Mouse (Mus musculus) liver, embryonic 12.5 days (tissue): ENCODE measurements around the gene Adamts3. TPM values are rescaled to one million over a fixed set of nuclear protein-coding genes. Genes with fewer than 3 reads are reported as not detected.

Experiments
- ATAC-seq: fragments of 200-750 bp; cut with Nextera tagmentation; 2 replicates; pipeline ENCODE4 v1.8.0; 2017; ENCODE audit warnings: moderate number of reproducible peaks, mild to moderate bottlenecking, moderate library complexity
- H3K27ac ChIP-seq: fragments of 300-500 bp; sonication (generic); 2 replicates; pipeline ENCODE4 v1.5.1; 2016; ENCODE audit warnings: mild to moderate bottlenecking
- H3K27me3 ChIP-seq: fragments of 300-500 bp; sonication (generic); replicated peaks from 2 replicates; pipeline ENCODE4 v1.6.1; 2016; ENCODE audit warnings: mild to moderate bottlenecking, moderate library complexity
- H3K36me3 ChIP-seq: fragments of 300-500 bp; sonication (generic); 2 replicates; pipeline ENCODE4 v1.6.1; 2016; ENCODE audit warnings: mild to moderate bottlenecking, moderate library complexity
- H3K4me1 ChIP-seq: fragments of 300-500 bp; sonication (generic); 2 replicates; pipeline ENCODE4 v1.6.1; 2016
- H3K4me2 ChIP-seq: fragments of 300-500 bp; sonication (generic); 2 replicates; pipeline ENCODE4 v1.6.1; 2016; ENCODE audit warnings: mild to moderate bottlenecking, moderate library complexity
- H3K4me3 ChIP-seq: fragments of 300-500 bp; sonication (generic); 2 replicates; pipeline ENCODE4 v1.5.1; 2016; ENCODE audit warnings: mild to moderate bottlenecking, moderate library complexity
- H3K9ac ChIP-seq: fragments of 300-500 bp; sonication (generic); 2 replicates; pipeline ENCODE4 v1.6.1; 2016; ENCODE audit warnings: mild to moderate bottlenecking, moderate library complexity
- H3K9me3 ChIP-seq: fragments of 300-500 bp; sonication (generic); replicated peaks from 2 replicates; pipeline ENCODE4 v1.6.1; 2016; ENCODE audit warnings: mild to moderate bottlenecking, moderate library complexity
- WGBS: fragments of 180-500 bp; shearing (Covaris S2); methylation state at CpG from one replicate; pipeline ENCODE4 v1.1.7; 2016; ENCODE audit not compliant: insufficient replicate concordance; 5-methylcytosine and 5-hydroxymethylcytosine counted together
- polyA plus RNA-seq: library from polyadenylated mRNA; unstranded; fragments of >200 nt; fragmentation: Nextera tagmentation; extraction: Ambion mirVana; gene quantifications from 2 replicates; pipeline ENCODE4 v1.2.1, GENCODE M21; 2016

Gene Adamts3
- polyA plus RNA-seq, 1 experiment from 2014 or later, result 2.1 TPM

GRCm38 (mm10) chr5:89679871-89680536, 203.1 kb downstream of the Adamts3 start:
- Histone ChIP-seq H3K4me3 (no peak overlapping the region), H3K9me3 (no peaks in the 10 kb centered on the region), H3K27me3 (no peaks in the 10 kb centered on the region), H3K4me2 (no peak overlapping the region), H3K4me1 (no peaks in the 10 kb centered on the region), H3K27ac (no peak overlapping the region), H3K9ac (no peak overlapping the region), H3K36me3 (no peaks in the 10 kb centered on the region)
- ATAC-seq, result no peak
- WGBS, result 62% methylated on average over 5 of the region's 5 CpGs

DNA sequence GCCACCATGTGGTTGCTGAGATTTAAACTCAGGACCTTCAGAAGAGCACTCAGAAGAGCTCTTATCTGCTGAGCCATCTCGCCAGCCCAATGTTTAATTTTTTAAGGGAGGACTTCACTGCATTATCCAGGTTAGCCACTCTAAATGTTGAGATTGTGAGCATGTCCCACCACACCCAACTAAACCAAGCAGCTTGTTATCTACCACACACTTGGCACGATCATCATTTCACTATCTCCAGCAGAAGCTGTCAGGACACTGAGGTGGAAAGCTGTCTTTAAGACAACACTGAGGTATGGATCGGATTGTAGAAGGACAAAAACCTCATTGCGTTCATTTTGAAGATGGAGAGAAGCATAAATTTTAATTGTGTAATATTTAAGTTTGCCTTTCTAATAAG, 205.0 kb downstream of the Adamts3 start:
- WGBS, result 54% methylated on average over 4 of the region's 4 CpGs
- Histone ChIP-seq H3K27ac (no peak overlapping the region), H3K9ac (no peak overlapping the region), H3K4me3 (no peak overlapping the region), H3K4me2 (no peak overlapping the region), H3K4me1 (no peaks in the 10 kb centered on the region), H3K36me3 (no peaks in the 10 kb centered on the region), H3K27me3 (no peaks in the 10 kb centered on the region), H3K9me3 (no peaks in the 10 kb centered on the region)
- no peak for ATAC-seq

GRCm38 (mm10) chr5:89674066-89674848, 208.9 kb downstream of the Adamts3 start:
- no peaks in the 10 kb centered on the region for H3K27me3 ChIP-seq
- ATAC-seq, result no peak
- 69% methylated on average over 9 of the region's 9 CpGs for WGBS

DNA sequence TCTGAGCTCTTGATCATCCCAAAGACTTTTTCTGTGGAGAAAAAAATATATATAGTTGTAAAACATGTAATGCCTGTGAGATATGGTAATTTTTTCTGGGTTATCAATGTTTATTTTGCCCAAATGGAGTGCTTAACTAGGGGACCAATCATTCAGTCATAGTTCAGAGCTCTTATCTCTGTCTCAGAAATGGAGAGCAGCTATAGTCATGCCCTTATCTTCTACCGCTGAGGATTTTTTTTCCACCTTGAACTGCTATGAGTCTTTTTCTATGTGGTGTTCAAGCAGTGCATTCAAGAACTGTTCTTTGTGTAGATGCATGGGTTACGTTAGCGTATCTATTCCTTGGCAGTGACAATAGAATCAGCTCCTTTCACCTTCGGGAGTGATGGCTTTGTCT, 210.2 kb downstream of the Adamts3 start:
- 70% methylated on average over 4 of the region's 4 CpGs for whole genome bisulfite sequencing
- no peaks in the 10 kb centered on the region for H3K27me3 ChIP-seq
- no peak for ATAC-seq

More at GRCm38 (mm10) chr5:89674066-89674848, 208.9 kb downstream of the Adamts3 start:
- Histone ChIP-seq H3K4me1 (no peaks in the 10 kb centered on the region), H3K9me3 (no peaks in the 10 kb centered on the region), H3K9ac (no peak overlapping the region), H3K36me3 (no peaks in the 10 kb centered on the region), H3K4me3 (no peak overlapping the region), H3K4me2 (no peak overlapping the region), H3K27ac (no peak overlapping the region)

DNA sequence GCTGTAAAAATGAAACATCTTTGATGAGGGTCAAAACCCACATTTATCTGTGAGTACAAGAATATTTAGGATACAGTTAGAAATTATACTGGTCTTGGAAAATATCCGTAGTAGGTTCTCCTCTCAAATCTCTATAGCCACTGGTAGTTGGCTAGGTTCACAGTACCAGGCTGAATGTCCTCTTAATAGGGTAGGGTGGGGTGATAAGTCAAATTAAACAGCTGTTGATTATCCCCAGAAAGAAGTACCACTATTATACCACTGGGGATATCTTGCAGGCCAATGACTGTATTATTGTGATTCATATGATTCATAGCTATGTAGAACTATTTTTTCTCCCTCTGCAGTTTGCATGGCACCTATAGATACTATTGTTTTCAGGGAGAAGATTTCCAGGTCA, 228.8 kb downstream of the Adamts3 start:
- 60% methylated on average over 1 of the region's 1 CpGs for WGBS
- no peaks in the 10 kb centered on the region for H3K4me1 ChIP-seq
- H3K36me3 ChIP-seq, result no peaks in the 10 kb centered on the region
- H3K27ac ChIP-seq, result no peak overlapping the region
- H3K4me2 ChIP-seq, result no peak overlapping the region
- no peak for ATAC-seq
- no peaks in the 10 kb centered on the region for H3K27me3 ChIP-seq
- H3K4me3 ChIP-seq, result no peak overlapping the region
- H3K9ac ChIP-seq, result no peak overlapping the region
- no peaks in the 10 kb centered on the region for H3K9me3 ChIP-seq

More for the DNA sequence above, 210.2 kb downstream of the Adamts3 start:
- H3K4me2 ChIP-seq, result no peak overlapping the region
- no peak overlapping the region for H3K4me3 ChIP-seq
- H3K27ac ChIP-seq, result no peak overlapping the region
- no peaks in the 10 kb centered on the region for H3K4me1 ChIP-seq
- H3K9me3 ChIP-seq, result no peaks in the 10 kb centered on the region
- H3K9ac ChIP-seq, result no peak overlapping the region
- H3K36me3 ChIP-seq, result no peaks in the 10 kb centered on the region

- Histone ChIP-seq H3K4me2 (no peak overlapping the region), H3K27ac (no peak overlapping the region), H3K4me1 (no peaks in the 10 kb centered on the region), H3K4me3 (no peak overlapping the region), H3K9me3 (no peaks in the 10 kb centered on the region), H3K27me3 (no peaks in the 10 kb centered on the region), H3K36me3 (no peaks in the 10 kb centered on the region), H3K9ac (no peak overlapping the region)
- WGBS, result 64% methylated on average over 2 of the region's 2 CpGs
- ATAC-seq, result no peak
Measured at GRCm38 (mm10) chr5:89653862-89654261, 229.3 kb downstream of the Adamts3 start.

DNA sequence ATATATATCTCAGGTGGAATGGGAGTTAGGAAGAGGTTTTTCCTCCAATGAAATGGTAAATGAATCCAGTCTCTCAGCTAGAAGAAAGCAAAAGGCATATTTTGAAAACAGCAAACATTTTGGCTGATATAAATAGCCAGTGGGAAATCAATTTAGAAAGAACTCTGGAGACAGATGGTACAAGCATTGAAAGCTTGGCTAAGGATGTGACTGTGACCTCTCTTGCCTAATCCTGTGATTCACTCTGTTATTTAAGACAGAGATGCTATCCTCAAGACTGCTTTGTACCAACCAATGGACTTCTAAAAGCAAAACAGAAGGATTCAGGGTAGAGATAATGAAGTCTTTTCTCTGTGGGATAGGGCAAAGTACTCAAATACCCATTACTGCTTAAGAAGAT, 236.2 kb downstream of the Adamts3 start:
- no peak for ATAC-seq
- Histone ChIP-seq H3K27ac (no peak overlapping the region), H3K9me3 (no peaks in the 10 kb centered on the region), H3K4me3 (no peak overlapping the region), H3K4me2 (no peak overlapping the region), H3K27me3 (no peaks in the 10 kb centered on the region), H3K36me3 (no peaks in the 10 kb centered on the region), H3K4me1 (no peaks in the 10 kb centered on the region), H3K9ac (no peak overlapping the region)

DNA sequence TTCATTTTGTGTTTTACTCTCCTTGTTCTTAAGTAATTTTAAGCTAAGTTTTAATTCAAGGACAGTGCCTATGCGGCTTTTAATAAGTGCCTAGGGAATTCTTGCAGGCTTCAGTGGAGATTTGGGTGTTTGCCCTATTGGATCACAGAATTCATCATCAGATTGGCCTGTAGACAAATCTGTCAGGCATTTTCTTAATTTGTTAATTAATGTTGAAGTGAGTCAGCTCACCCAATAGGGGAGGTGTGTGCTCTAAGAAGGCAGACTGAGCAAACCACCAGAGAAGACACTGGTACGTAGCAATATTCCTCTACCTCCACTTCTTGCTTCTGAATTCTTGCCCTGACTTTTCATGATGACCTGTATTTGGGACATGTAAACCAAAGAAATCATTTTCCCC, 247.7 kb downstream of the Adamts3 start:
- Histone ChIP-seq H3K36me3 (no peaks in the 10 kb centered on the region), H3K4me1 (no peaks in the 10 kb centered on the region), H3K9ac (no peak overlapping the region), H3K27ac (no peak overlapping the region), H3K4me3 (no peak overlapping the region), H3K4me2 (no peak overlapping the region), H3K9me3 (no peaks in the 10 kb centered on the region), H3K27me3 (no peaks in the 10 kb centered on the region)
- ATAC-seq, result no peak
- WGBS, result 60% methylated on average over 2 of the region's 2 CpGs

GRCm38 (mm10) chr5:89631599-89631998, 251.5 kb downstream of the Adamts3 start:
- H3K27ac ChIP-seq, result no peak overlapping the region
- no peak for ATAC-seq

More at GRCm38 (mm10) chr5:89631599-89631998, 251.5 kb downstream of the Adamts3 start:
- Histone ChIP-seq H3K4me2 (no peak overlapping the region), H3K36me3 (no peaks in the 10 kb centered on the region), H3K4me1 (no peaks in the 10 kb centered on the region), H3K9ac (no peak overlapping the region), H3K27me3 (no peaks in the 10 kb centered on the region), H3K9me3 (no peaks in the 10 kb centered on the region), H3K4me3 (no peak overlapping the region)
- 61% methylated on average over 1 of the region's 1 CpGs for WGBS
